Mouse (Mus musculus) cortical plate, adult 2 months (tissue): ENCODE data around the gene Shank2.

Experiments used
- CTCF ChIP-seq: fragments of 200-500 bp; IDR thresholded peaks from 2 replicates; pipeline ENCODE4 v1.5.1; 2011; ENCODE audit warnings: mild to moderate bottlenecking, control low read depth, low read length; ENCODE audit not compliant: insufficient read depth; ENCODE audit errors: extremely low read depth
- POLR2A ChIP-seq: fragments of 200-500 bp; IDR thresholded peaks from 2 replicates; pipeline ENCODE4 v1.6.1; 2011; ENCODE audit warnings: mild to moderate bottlenecking, low read length, control low read depth; ENCODE audit not compliant: insufficient read depth; ENCODE audit errors: extremely low read depth

GRCm38 (mm10) chr7:144461246-144461902 lies 459.6 kb downstream of the Shank2 start:
- TF ChIP-seq CTCF (no peak), POLR2A (no peak)
